Mouse (Mus musculus): Measurements from ENCODE around the gene Psmd5.

DNA sequence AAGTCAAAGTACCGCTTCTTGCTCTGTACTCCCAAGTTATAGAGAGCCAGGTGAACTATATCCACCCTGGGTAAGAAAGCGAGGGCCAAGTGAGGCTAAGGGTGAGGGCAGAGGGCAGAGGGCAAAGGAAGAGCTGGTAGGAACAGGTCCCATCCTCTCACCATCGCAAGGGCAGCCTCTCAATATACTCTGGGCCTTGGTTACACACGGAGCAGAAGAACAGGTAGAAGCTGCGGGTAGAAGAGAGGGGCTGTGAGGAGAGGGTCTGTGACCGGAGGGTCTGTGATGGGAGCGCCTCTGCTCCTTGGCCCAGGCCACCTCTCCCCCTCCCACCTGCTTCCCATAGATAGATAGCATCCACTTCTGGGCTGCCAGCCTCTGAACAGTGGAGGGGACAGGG, 28.4 kb upstream of the Psmd5 start:
- no peak for TF ChIP-seq POLR2A (IDR thresholded peaks at IDR 0.05; ENCODE audit: low read depth, low read length)
- no peak for TF ChIP-seq CTCF (IDR thresholded peaks at IDR 0.05; ENCODE audit: extremely low read depth, insufficient read depth, insufficient read length, insufficient replicate concordance)
